Mouse (Mus musculus): ENCODE measurements at regions not wholly inside any gene's neighbourhood (a gene's known extent, or its start where the extent isn't known, plus 50 kb on each side); places are given as distances from the start of the nearest gene placed in this dataset.

GRCm38 (mm10) chr4:154781391-154781790 is 55.9 kb upstream of the Ttc34 start:
- no peak for TF ChIP-seq CTCF (IDR thresholded peaks at IDR 0.05; ENCODE audit: control insufficient read depth, insufficient read depth, insufficient replicate concordance, low read depth, low read length)
- Histone ChIP-seq H3K27ac (ENCODE audit: control insufficient read depth, insufficient read depth, low read depth, low read length) (no peak overlapping the region), H3K4me3 (ENCODE audit: control insufficient read depth, low read depth, low read length) (no peak overlapping the region), H3K27me3 (ENCODE audit: control insufficient read depth, insufficient read depth, low read length) (no peaks in the 10 kb centered on the region), H3K36me3 (ENCODE audit: control insufficient read depth, insufficient read depth, low read length) (no peaks in the 10 kb centered on the region), H3K4me1 (ENCODE audit: control insufficient read depth, insufficient read depth, low read length) (no peaks in the 10 kb centered on the region)

GRCm38 (mm10) chr4:154782291-154782690 is 55.0 kb upstream of the Ttc34 start:
- Histone ChIP-seq H3K27me3 (ENCODE audit: control insufficient read depth, insufficient read depth, low read length) (no peaks in the 10 kb centered on the region), H3K36me3 (ENCODE audit: control insufficient read depth, insufficient read depth, low read length) (no peaks in the 10 kb centered on the region), H3K27ac (ENCODE audit: control insufficient read depth, insufficient read depth, low read depth, low read length) (no peak overlapping the region), H3K4me1 (ENCODE audit: control insufficient read depth, insufficient read depth, low read length) (no peaks in the 10 kb centered on the region), H3K4me3 (ENCODE audit: control insufficient read depth, low read depth, low read length) (no peak overlapping the region)
- TF ChIP-seq CTCF (IDR thresholded peaks at IDR 0.05; ENCODE audit: control insufficient read depth, insufficient read depth, insufficient replicate concordance, low read depth, low read length), result no peak
- no peak for TF ChIP-seq POLR2A (IDR thresholded peaks at IDR 0.05; ENCODE audit: control insufficient read depth, low read depth, low read length)

GRCm38 (mm10) chr4:154785282-154785987 is 51.8 kb upstream of the Ttc34 start:
- H3K4me3 ChIP-seq (ENCODE audit: control insufficient read depth, low read depth, low read length), result no peak overlapping the region
- TF ChIP-seq POLR2A (IDR thresholded peaks at IDR 0.05; ENCODE audit: control insufficient read depth, low read depth, low read length) (no peak), CTCF (IDR thresholded peaks at IDR 0.05; ENCODE audit: control insufficient read depth, insufficient read depth, insufficient replicate concordance, low read depth, low read length) (no peak)
- H3K27ac ChIP-seq (ENCODE audit: control insufficient read depth, insufficient read depth, low read depth, low read length), result no peak overlapping the region
- no peaks in the 10 kb centered on the region for H3K27me3 ChIP-seq (ENCODE audit: control insufficient read depth, insufficient read depth, low read length)
- no peaks in the 10 kb centered on the region for H3K36me3 ChIP-seq (ENCODE audit: control insufficient read depth, insufficient read depth, low read length)
- H3K4me1 ChIP-seq (ENCODE audit: control insufficient read depth, insufficient read depth, low read length), result no peaks in the 10 kb centered on the region; the same call in 1 of the 2 replicates

GRCm38 (mm10) chr4:154787190-154787589 is 50.1 kb upstream of the Ttc34 start:
- Histone ChIP-seq H3K27me3 (ENCODE audit: control insufficient read depth, insufficient read depth, low read length) (no peaks in the 10 kb centered on the region), H3K36me3 (ENCODE audit: control insufficient read depth, insufficient read depth, low read length) (no peaks in the 10 kb centered on the region), H3K4me1 (ENCODE audit: control insufficient read depth, insufficient read depth, low read length) (no peaks in the 10 kb centered on the region; the same call in 1 of the 2 replicates), H3K27ac (ENCODE audit: control insufficient read depth, insufficient read depth, low read depth, low read length) (no peak overlapping the region), H3K4me3 (ENCODE audit: control insufficient read depth, low read depth, low read length) (no peak overlapping the region)
- TF ChIP-seq POLR2A (IDR thresholded peaks at IDR 0.05; ENCODE audit: control insufficient read depth, low read depth, low read length) (no peak), CTCF (IDR thresholded peaks at IDR 0.05; ENCODE audit: control insufficient read depth, insufficient read depth, insufficient replicate concordance, low read depth, low read length) (peak; percentile 22; the same call in 1 of the 2 replicates)

Measured in testis, adult 2 months (tissue).